Mouse (Mus musculus) heart, adult 11 months (tissue): ENCODE results near the gene Kazn.

Experiments used
- DNase-seq: peaks from one replicate; pipeline ENCODE4 v3.0.0; 2022

Kazn gene

DNA sequence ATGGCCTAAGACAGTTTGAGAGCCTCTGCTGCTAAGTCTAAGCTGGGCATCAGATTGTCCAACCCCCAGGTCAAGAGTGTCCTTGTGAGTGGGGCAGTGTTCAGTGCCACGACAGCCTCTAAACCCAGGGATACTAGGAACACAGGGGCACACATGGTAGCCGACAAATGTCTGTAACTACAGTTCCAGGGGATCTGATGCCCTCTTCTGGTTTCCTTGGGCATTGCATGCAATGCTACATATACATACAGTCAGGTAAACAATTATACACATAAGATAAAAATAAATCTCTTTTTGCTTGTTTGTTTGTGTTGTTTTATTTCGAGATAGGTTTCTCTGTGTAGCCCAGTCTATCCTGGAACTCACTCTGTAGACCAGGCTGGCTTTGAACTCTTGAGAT lies 53.0 kb downstream of the Kazn start:
- DNase-seq: no peak

DNA sequence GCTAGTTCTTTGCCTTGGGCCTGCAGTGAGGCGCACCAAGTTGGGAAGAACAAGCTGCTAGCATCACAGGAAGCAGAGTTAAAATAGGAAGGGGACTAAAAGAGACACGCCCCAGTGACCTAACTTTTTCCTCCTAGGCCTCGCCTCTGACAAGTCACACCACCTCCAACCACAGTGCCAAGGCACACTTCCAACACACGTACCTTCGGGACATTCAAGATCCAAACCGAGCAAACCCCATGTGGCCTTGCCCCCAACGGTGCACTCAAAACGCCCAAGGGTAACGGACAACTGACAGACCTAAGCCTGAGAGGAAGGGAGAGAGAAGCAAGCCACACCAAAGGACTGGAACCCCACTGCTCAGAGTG lies 53.7 kb downstream of the Kazn start:
- peak; percentile 96 for DNase-seq

DNA sequence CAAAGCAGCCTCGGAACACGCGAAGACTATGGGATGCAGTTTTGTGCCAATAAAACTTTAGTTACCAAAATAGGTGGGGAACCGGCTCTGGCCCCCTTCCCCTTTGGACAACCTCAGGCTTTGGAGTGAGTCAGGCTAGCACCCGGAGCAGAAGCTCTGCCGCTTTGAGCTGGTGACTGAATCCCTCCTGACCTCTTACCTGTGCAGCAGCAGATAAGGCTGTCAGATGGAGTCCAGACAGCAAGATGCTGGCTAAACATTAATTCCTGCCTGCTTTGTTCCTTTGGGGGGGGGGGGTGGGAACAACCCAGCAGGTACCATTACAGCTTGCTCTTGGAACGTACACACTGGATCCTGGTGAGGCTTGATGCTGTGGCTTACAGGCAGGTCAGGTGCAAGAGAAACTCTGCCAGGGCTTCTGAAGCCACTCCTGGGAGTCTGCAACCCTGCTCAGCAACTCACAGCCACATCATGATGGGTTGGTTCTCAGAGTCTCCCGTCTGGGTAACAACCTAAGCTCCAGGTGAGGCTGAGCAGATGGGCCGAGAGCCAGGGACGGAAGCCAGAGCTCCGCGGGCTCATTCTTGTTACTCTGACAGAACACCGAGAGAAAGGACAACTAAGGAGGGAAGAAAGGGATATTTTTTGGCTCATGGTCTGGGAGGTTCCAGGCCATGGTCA lies 54.2 kb downstream of the Kazn start:
- DNase-seq: no peak

DNA sequence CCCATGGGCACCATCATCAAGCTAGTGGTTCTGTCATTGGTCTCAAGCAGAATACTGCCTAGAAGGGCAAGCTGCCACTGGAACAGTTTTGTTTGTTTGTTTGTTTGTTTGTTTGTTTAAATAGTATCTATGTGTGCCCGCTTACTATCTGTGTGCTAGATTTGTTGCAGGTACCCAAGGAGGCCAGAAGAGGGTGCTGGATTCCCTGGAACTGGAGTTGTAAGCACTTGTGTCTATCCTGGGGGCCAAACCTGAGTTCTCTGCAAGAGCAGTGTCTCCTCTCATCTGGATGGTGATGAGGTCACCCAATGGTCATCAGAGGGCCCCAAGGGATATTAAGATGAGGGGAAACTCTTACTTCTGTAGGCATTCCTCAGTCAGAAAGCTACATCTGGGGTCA lies 55.6 kb downstream of the Kazn start:
- DNase-seq: no peak

DNA sequence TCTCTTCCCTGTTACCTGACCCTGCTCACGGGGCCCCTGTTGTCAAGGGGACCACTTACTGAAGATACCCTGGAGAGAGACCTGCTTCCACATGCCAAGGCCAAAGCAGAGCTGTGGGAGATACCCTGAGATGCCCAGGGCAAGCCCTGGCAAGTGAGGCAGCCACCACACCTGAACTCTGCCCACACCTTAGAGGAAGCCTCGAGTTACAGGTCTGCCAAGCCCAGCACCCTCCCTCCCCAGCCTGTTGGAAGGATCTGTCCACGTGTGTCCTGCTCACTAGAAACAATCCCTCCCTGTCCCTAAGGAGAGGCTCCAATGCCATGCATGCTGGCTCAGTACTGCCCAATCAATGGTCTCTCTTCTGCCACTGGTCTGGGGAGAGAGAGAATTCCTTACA lies 56.2 kb downstream of the Kazn start:
- no peak for DNase-seq

DNA sequence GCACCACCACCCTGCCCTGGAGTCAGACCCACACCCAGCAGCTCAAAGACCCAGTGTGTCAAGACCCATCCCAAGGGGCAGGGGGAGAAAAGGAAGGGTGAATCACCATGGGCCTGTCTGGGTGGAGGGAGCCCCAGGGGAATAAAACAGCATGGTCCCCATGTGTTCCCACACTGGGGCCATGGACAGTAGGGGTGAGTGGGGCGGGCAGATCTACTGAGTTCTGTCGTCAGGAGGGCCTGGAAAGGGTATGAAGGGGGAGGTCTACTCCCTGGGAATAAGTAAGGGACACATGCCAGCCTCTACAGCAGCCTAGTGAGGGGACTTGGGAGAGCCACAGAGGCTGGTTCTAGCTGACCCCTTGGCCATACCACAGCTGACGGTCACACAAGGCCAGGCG lies 57.6 kb downstream of the Kazn start:
- no peak for DNase-seq

DNA sequence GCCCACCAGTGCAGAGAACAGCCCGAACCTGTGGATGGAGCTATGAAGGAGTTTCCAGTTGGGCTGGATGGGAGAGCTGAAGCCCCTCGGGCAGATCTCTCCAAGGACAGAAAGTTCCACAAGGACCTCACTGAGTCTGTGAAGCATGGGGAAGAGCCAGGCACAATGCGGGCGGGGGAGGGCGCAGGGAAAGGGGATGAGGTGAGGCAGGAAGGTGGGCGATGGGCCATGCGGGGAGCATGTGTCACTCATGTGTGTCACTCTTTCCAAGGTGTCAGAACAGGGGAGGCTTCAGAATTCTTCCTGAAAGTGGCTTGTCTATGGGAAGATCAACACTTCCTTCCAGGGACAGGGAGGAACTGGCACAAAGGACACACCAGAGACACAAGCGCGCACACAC lies 58.3 kb downstream of the Kazn start:
- DNase-seq: no peak

DNA sequence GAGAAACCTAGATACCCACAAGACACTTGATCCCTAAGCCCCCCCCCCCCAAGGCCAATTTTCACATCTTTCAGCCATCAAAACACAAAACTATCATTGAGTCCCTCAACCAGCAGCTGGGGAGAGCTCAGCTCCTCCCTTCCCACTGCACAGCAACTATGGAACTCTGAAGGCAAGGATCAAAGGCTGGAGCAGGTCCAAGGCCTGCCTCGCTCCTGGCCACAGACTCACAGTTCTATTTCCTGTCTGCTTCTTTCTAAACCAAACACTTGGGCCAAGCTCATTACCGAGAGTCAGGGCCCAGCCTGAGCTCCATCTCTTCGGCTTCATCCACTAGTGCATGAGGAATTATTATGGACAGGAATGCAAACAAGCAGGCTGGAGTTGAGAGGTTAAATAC lies 58.9 kb downstream of the Kazn start:
- DNase-seq: peak; percentile 97

DNA sequence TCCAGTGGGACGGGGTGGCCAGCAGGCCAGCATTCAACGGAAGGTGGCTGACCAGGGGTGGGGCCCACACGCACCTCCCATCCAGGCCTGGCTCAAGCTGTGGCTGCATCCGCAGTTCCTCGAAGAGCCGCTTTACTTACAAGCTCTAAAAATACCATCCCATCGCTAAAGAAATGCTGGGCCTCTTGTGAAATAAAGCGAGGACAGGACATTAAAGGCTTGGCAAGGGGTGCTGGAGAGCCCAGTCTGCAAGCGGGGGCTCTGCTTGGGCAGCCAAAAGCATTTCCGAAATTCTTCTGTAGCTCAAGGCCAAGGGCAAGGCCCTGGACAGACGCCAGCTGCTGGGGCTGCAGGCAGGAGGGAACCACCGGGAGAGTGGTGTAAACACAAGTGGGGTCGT lies 59.7 kb downstream of the Kazn start:
- peak; percentile 98 for DNase-seq

DNA sequence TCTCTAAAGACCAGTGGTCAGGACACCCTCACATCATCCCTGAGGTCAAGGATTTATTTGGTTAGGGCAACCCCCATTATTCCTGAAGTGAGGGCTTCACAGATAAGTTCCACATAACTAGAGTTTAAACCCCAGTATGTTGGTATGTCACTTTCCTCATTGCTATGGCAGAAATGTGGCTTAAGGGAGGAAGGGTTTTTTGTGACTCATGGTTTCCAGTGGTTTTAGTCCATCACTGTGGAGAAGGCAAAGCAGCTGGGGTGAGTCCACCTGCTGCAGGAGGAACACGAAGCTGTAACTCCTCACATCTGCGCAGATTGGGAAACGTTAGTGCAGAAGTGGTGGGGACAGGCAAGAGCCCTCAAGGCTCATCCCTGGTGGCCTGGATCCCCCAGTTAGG lies 62.5 kb downstream of the Kazn start:
- DNase-seq: no peak

DNA sequence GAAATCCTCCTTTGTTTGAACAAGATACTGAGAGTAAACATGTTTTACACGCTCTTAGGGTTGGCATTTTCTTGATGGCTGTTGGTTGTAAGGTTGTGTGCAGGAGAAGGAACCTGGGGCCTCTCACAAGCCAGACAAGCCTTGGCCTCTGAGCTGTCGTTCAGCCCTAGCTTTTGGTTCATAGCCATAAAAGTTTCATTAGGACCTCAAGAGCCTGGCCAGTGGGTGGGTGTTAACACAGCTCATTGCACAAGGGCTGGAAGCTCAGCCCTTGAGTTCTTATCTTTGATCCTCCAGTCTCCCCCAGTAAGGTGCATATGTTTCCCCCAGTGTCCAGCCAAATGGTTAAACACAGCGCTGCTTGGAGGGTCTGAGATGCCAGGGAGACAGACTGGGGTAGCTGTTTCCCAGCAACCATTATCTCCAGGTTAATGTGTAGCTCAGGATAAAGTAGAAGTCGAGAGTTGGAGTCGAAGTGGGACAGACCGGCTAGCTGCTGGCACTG lies 65.2 kb downstream of the Kazn start:
- peak; percentile 94 for DNase-seq

DNA sequence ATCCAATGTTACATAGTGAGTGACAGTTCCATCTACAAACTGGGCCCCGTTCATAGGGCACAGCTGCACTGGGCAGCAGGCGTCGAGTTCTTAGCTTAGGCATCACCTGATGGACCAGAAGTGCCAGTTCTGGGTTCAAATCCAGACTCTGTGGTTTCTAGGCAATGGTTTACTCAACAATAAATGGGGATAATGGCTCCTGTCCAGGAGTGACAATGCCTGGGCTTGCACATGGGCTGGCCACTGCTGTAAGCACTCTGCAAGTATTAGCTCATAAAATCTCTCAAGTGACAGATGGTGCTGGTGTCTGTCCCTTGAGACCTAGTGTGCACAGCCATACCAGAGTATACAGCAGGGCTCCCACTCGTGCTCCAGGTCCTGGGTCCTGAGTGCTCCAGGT lies 66.3 kb downstream of the Kazn start:
- no peak for DNase-seq

DNA sequence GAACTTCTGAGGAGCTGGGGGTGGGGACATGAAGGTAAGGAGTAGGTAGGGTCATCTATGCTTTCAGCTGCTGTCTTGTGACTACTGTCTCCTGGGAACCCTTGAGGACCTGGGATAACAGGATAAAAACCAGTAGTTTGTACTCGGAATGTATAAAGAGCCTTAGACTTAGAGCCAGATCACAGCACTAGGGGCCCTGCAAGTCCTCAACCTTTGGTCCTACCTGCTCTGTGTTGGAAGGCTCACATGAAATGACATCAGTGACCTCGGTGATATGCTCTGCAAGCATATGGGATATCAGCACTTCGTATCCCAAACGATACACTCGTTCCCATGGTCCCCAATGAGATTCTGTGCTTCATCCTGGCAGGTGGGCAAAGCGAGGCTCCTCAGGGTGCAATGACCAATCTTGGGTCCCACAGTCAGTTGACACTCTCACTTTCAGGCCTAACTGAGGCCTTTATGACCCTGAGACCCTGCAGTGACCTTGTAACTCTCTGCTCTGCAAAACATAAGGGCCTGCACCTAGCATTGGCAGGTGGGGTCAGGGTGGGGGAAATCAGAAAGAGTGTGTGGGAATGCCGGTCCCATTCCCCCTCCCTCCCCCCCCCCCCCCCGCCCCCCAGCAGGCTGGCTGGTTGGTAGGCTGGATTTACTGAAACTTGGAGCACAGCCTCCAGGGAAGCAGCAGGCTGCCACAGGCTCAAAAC lies 67.3 kb downstream of the Kazn start:
- DNase-seq: no peak

DNA sequence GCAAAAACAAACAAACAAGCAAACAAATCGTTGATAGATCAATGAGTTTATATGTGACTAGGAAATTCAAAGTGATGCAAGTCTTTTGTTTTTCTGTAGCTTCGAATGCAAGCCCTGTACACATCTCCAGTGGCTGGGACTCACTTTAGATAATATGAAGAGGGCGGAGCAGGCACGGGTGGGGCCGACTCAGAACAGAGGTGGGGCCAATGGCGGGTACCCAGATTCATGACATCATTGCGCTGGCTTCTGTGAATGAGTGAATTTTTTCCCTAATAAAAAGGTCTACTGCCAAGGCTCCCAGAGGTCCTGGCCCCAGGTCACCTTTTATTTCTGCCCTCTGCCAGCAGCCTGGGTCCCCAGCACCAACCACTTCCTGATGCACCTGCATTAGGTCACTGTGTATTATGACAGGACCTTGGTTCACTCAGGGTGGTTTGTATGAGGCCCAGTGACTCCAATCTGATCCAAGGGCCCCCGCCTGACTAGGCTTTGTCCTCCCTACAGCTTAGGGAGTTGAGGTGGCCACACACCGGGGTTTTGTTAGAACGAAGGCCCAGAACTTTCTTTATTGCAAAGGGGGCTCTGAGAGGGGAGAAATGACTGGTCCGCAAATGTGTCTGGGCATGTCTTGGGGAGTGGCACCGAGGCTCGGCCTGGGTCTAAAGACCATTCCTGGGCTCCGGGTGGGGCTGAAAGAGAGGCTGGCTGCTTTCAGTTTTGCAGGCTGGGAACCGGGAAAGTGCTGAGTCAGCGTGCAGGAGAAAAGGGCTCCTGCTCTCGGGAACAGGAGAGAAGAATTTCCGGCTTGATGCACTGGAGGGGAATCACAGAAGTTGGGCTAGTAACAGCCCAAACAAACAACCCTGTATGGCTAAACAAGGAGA lies 68.1 kb downstream of the Kazn start:
- DNase-seq: no peak

DNA sequence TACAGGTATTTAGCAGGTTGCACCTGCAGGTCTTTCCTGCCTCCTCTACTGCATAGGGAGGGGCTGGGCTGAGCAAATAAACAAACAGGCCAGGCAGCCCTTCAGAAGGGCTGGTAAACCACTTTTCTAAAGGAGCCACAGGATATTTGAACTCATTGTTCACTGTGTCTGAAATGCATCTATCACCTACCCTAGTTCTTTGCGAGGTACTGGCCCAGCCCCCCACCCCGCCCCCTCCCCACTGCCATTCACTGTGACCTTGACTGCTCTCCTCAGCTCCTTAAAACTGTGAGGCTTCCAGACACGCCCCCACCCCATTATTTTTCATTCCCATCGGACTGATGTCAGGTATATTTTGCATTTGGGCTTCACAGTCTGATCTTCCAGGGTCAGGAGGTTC lies 69.6 kb downstream of the Kazn start:
- no peak for DNase-seq

DNA sequence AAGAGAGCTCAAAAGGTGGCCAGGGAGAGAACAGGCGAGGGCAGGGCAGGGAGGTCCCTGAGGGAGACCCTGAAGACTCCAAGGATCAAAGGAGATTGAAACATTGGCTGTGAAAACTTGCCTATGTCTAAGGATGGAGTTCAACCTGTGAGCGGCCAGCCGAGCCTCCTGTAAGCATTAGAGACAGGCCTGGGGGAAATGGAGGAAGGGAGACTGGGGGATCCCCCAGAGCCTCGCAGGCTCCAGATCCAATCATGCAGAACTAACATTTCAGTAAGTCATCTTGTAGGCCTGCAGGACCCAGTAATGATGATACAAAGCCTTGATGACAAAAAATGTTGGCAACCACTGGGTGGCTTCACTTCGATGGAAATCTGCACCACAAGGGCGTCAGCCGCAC lies 70.8 kb downstream of the Kazn start:
- no peak for DNase-seq

DNA sequence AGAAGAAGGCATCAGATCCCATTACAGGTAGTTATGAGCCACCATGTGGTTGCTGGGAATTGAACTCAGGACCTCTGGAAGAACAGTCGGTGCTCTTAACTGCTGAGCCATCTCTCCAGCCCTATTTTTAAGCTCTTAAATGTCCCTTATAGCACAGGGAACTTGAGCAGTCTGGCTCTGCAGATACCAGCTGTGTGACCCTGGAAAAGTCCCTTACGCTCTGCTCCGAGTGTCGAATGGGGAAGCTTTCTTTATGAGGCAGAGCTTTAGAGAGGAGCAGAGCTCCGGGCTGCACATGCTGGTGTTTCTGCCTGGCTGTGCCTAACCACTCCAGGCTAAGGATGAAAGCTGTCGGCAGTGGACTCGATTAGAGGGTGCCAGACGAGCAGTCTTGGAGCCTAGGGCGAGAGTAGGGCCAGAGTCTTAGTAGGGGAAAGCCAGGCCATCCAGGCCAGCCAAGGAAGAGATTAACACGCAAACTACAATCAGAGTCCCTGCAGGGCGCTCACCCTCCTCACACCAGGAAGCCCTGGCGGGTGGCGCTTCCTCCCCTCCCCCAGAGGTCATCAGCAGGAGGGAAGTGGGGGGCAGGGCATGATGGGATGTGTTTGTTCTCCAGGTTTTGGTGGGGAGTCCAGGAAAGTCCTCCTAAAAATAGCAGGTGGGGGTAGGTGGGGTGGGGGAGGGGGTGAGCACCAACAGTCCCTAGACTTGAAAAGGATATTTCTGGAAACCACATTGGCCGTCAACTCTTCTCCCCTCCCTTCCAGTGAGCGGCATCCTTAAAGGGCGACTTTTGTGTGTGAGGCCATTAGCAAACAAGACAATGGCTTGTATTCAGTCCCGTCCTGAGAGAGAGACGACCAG lies 73.1 kb downstream of the Kazn start:
- peak; percentile 99 for DNase-seq

DNA sequence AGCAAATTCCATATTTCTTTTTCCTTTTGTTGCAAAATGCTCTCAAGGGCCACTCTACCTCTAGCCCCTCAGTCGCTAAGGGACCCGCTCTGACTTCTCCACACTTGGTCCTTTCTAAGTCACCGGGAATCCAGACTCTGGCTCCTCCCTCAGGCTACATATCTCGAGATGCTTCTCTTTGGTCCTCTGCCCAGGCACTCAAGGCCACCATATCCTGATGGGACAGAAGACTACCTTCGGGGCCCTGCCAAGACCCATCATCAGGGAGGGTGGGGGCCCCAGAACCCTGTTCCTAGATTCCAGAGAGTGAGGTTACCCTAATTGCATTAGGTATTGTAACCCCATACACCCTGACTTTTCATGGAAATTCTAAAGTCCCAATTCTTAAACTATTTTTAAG lies 73.8 kb downstream of the Kazn start:
- no peak for DNase-seq

DNA sequence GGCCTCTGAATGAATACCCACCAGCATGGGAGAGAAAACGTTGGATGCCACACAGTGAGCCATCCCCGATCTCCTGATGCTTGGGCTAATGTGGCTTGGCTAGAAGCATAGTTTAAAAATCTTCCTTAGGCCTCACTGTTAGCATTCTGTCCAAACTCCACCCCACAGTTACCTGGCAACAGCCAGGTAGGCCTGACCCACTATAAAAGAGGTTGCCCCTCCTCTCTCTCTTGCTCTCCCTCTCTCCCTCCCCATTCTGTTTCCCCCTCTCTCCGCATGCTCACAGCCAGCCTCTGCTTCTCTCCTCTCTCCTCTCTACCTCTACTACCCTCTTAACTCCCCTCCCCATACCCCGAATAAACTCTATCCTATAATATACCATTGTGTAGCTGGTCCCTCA lies 74.8 kb downstream of the Kazn start:
- no peak for DNase-seq

DNA sequence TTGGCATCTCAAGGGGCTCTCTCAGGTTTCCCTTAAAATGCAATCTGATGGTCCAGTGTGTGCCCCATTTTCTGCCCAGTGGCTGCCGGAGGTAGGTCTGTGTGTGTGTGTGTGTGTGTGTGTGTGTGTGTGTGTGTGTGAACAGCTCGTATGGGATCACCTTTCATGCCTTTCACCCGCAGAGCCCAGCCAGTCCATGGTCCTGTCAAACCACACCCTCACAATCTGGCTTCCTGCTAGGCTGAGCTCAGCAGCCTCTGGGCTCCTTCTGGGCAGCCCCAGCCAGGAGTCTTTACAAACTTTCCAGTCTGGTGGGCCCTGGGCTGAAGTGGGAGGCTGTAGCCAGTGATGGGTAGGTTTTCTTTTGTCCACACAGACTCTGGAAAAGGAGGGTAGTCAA lies 75.3 kb downstream of the Kazn start:
- no peak for DNase-seq

DNA sequence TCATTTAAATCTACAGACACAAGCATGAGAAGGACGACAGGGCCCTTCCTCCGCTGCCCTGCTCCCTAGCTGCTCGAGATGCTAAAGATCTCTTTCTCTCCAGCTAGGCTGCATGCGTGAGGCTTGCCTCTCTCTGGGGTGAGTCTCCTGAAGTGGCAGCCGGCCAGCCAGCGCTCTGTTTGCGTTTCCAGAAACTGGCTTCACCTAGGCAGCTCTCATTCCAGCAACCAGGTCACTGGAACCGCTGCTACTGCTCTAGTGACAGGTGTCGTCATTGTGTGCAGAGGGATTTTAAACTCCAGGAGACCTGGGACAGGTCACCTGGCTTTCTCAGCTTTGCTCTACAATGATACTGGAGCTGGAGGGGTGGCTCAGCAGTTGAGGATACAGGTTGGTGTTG lies 76.5 kb downstream of the Kazn start:
- DNase-seq: no peak

DNA sequence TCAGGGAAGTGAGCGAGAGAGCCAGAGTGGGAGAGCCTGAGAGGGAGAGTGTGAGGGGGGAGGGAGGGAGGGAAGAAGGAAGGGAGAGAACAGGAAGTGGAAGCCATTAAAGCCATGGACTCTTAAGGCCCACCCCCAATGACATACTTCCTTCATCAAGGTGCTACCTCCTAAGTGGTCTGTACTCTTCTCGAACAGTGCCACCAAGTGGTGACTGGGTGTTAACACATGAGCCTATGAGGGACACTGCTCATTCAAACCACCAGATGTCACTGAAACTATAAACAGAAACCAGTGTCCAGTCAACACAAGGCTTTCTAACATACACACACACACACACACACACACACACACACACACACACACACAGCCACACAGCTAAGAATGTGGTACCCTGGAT lies 77.1 kb downstream of the Kazn start:
- no peak for DNase-seq

DNA sequence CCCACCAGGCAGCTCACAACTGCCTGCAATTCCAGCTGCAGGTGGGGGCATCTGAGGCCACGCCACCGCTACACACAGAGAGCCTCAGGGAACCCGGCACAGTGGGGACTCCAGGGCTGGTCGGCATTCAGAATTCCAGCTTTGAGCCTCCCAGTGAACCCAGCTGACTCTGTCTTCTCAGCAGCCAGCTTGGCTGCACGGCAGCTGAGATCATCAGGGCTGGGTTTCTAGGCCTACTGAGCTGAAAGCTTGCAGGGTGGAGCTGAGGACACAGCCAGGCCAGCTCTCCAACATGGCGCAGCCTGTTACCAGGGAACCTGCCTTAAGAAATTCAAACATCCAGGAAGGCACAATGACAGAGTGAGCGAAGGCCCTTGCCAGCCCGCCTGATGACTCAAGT lies 79.2 kb downstream of the Kazn start:
- DNase-seq: peak; percentile 97
